Mouse (Mus musculus): ENCODE results near the gene Tiparp.

Tiparp gene

GRCm38 (mm10) chr3:65528614-65529470 is 632 bp downstream of the Tiparp start:
- peak; percentile 54 to 64 for DNase-seq (ENCODE audit: low spot score in 2 of 2)

DNA sequence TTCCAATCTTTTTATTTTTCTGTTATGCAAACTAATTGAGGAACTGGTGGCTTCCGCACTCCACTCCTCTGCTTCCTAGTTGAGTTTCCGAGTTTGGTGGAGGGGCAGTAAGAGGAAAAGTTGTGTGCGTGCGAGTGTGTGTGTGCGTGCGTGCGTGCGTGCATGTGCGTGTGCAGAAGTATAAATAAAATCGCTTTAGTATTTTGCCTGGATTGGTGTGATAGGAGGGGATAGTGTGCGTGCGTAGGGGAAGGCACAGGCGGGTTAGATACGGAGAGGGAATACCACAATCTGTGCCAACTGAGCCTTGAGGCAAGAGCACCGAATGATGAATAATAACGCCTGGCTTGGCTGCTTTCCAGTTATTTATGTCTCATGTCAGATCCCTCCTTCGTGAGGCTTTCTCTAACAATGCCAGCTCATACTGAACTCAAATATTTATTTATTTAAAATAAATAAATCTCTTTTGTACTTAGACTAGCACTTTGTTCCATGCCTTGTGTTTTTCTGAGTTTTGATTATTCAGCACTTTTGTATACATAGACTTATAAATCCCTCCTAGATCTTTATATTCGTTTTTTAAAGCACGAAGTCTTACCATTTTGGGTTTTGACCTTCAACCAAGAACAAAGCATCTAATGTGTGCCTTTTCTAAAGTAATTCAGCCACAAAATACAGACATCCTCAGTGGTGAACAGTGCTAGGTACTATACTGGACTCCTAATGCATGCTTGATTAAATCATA is 1.4 kb downstream of the Tiparp start:
- DNase-seq (ENCODE audit: low spot score in 2 of 2): peak; percentile 48 to 65

GRCm38 (mm10) chr3:65533014-65533413 is 4.8 kb downstream of the Tiparp start:
- no peak for DNase-seq (ENCODE audit: low spot score in 2 of 2)

GRCm38 (mm10) chr3:65533598-65533997 is 5.4 kb downstream of the Tiparp start:
- peak; percentile 57 to 76 for DNase-seq (ENCODE audit: low spot score in 2 of 2)

GRCm38 (mm10) chr3:65534488-65534887 is 6.3 kb downstream of the Tiparp start:
- no peak for DNase-seq (ENCODE audit: low spot score in 2 of 2)

DNA sequence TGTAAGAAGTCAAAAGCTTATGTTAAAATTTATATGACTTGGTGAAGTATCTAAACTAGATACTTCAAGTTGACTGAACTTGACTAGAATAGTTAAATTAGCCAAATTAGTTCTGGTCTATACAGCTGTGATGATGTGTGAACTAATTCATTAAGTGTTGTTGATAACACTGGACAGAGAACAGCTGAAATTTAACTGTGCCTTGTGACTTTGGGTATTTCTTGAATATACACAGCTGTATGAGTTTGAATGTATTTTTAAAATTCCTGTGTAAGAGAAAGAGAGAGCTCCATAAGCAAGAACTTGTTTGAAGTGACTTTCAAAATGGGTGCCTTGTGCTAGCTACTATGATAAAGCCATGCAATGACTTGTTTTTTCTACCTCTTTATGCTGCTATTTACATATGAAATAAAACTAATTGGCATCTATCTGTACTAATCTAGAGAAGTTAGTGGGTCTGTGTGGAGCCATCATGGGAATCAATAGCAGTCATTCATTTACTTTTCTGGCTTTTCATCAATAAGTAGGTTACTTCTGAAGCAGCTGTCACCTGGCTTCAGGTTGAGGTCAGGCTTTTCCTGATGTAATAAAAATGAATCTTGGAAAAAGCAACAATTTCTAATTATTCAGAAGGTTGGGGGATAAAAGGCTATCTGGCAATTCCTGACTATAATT is 7.0 kb downstream of the Tiparp start:
- DNase-seq (ENCODE audit: low spot score in 2 of 2): no peak

GRCm38 (mm10) chr3:65537288-65537687 is 9.1 kb downstream of the Tiparp start:
- no peak for DNase-seq (ENCODE audit: low spot score in 2 of 2)

DNA sequence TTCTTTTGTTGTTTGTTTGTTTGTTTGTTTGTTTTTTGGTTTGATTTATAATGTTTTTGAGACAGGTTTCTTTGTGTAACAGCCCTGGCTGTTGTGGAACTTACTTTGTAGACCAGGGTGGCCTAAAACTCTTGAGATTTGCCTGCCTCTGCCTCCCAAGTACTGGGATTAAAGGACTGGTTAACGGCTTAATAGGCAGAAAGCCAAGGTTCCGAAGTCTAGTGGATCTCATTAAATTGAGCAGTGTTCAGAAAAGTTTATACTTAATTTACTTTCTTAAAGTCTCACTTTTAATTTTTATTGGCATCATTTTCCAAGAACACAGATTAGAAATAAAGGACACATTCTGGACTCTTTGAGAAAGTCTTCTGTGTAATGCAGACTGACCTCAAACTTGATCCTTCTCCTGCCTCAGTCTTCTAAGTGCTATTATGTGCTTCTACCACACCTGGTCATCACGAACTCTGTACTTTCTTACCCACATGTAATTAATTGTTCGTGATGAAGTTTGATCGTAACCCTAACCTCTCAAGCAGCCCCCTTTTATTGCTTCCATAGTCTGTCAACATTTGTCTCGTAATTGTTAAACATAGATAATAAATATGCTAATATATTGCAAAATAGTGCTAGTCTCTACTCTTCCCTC is 12.8 kb downstream of the Tiparp start:
- DNase-seq (ENCODE audit: low spot score in 2 of 2): no peak

DNA sequence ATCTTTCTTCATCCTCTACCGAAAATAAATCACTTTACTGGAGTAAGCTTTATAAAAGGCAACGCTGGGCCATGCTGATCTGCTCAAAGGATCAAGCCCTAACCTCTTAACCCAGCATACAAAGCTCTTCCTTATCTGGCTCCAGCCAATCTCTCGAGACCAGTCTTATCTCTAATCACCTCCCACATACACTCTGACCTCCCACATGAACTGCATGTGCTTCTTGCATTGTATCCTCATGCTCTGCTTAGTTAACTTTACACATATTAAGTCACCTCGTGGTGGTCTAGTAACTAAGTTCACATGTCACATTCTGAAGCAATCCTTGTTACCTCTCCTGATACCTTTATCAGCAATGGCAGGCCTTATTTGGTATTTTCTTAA is 13.3 kb downstream of the Tiparp start:
- DNase-seq (ENCODE audit: low spot score in 2 of 2): no peak

- no peak for DNase-seq (ENCODE audit: low spot score in 2 of 2)
Measured at GRCm38 (mm10) chr3:65549785-65550184, 21.6 kb downstream of the Tiparp start.

DNA sequence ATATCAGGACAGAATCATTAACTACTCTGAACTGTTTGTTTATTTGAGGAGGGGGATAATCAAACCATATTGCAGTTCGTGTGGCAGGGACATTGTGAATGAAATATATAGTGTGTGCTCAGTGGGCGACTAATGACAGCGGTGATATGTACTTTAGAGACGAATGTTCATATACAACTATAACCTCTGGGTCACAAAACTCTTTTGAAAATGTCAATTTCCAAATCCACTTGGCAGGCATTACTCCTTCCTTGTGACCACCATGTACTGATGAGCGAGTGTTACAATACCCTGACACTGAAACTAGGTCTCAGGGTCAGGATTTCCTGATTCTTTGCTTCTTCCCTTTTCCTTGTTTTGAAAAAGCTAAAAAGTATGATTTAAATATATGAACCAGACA is 22.9 kb downstream of the Tiparp start:
- no peak for DNase-seq (ENCODE audit: low spot score in 2 of 2)

DNA sequence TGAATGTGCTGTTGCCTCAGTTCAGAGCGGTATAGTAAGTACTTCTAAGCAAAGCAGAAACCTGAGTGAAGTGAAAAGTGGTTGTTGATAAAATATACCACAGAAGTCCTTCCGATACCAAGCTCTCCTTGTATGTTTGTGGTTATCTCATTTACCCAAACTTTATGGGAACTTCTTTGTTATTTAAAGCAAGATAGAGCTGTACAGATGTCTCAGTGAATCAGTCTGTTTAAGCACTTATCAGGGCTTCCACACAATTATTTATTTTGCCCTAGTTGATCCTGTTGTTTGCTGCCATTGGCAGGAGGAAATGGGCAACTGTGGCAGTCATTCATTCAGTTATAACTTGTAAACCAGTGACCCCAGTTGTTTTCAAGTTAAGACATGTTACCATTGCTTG is 26.4 kb downstream of the Tiparp start:
- no peak for DNase-seq (ENCODE audit: low spot score in 2 of 2)

- no peak for DNase-seq (ENCODE audit: low spot score in 2 of 2)
Measured at GRCm38 (mm10) chr3:65558679-65559078, 30.5 kb downstream of the Tiparp start.

DNA sequence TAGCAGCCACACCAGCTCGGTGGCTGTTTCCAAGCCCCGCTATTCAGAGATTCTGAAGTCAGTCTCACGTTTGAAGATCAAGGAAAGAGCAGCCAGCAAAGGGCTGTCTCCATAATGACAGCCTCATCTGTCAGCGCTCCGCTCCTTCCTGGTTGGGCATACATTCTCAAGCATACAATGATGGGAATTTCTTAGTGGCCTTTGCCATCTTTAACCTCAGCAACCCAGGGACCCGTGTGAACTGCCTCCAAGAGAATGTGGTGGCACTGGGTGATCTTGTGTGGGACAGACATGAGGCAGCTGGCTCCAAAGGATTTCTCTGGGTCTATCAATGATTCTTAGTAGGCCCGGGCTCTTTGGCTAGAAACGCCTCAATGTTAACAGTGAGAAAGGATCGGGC is 34.0 kb downstream of the Tiparp start:
- DNase-seq (ENCODE audit: low spot score in 2 of 2): no peak

GRCm38 (mm10) chr3:65562694-65563093 is 34.5 kb downstream of the Tiparp start:
- DNase-seq (ENCODE audit: low spot score in 2 of 2): no peak

DNA sequence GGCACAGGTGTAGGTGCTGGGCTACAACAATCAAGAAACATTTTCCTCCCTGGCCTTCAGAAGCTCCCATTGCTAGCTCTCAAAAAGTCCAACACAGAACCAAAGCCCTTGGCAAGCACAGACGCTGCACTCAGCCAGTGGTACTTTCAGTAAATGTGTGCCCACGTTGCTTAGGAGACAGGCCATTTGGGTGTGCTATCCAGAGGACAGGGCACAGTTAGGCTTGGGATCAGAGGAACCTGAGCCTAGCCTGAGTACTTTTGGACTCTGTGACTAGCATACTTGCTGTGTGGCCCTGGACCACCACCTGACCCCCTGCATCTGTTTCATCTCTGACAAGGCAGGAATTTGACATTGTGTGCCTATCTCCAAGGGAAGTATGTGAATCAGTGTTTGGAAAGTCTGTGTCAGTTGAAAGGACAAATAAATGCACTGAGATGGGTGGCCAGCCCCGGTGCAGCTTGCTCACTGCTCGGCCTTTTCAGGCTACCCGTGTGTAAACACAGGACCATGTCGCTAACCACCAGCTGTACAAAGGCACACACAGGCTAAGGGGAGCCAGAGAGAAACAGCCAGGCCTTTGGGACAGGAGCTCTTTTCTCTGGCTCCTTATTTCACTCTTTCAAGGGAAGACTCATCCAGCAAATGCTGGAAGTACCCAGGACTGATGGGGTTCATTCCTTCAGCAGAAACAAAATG is 35.9 kb downstream of the Tiparp start:
- no peak for DNase-seq (ENCODE audit: low spot score in 2 of 2)

DNA sequence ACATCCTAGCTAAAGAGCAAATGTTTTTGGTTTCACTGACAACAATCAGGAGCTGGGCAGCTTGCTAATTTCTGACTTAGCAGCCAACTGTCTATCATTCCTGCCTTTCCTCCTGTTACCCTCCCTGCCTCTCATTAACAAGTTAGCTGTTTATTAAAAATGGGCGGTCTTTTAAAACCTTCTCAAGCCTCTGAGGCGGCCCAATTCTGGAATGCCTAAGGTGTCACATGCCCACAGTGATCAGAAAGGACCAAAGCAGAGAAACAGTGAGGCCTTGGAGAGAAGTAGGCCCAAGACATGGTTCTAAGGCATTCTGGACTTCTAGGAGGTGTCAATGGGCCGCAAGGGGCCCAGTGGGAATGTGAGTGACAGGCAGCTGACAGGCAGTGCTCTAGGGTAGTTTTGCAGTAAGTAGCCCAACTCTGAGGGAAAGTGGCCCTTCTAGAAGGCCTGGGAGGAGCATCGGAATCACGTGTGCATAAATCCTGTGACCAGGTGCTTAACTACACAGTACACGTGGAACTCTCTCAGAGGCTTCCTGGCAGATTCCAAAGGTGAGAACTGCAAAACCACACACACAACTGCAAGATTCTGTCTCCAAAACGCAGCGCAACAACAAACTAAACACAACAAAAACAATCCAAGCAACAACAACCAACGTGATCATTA is 37.6 kb downstream of the Tiparp start:
- DNase-seq (ENCODE audit: low spot score in 2 of 2): no peak

GRCm38 (mm10) chr3:65569941-65570340 is 41.7 kb downstream of the Tiparp start:
- DNase-seq (ENCODE audit: low spot score in 2 of 2): no peak

GRCm38 (mm10) chr3:65573516-65573915 is 45.3 kb downstream of the Tiparp start:
- DNase-seq (ENCODE audit: low spot score in 2 of 2): no peak

GRCm38 (mm10) chr3:65577602-65578001 is 49.4 kb downstream of the Tiparp start:
- DNase-seq (ENCODE audit: low spot score in 2 of 2): no peak
